Mouse (Mus musculus) heart, embryonic 16.5 days (tissue): ENCODE results near the gene Phospho1. TPM values are rescaled to one million over a fixed set of nuclear protein-coding genes. Genes with fewer than 3 reads are reported as not detected.
A peak's percentile ranks its signal among the peaks of the same experiment; 100 is the strongest.

ENCODE experiments used
- ATAC-seq: fragments of 200-750 bp; cut with Nextera tagmentation; replicated peaks from 2 replicates; pipeline ENCODE4 v1.8.0; 2017; ENCODE audit warnings: moderate number of reproducible peaks; ENCODE audit not compliant: insufficient read depth, low FRiP score; ENCODE audit errors: extremely low read depth
- H3K27ac ChIP-seq: fragments of 300-500 bp; sonication (generic); 2 replicates; pipeline ENCODE4 v1.5.1; 2014; ENCODE audit warnings: mild to moderate bottlenecking, low read length, control low read depth, moderate library complexity
- H3K27me3 ChIP-seq: fragments of 300-500 bp; sonication (generic); 2 replicates; pipeline ENCODE4 v1.6.1; 2014; ENCODE audit warnings: low read length, mixed read lengths; ENCODE audit not compliant: control insufficient read depth, insufficient read depth
- H3K36me3 ChIP-seq: fragments of 300-500 bp; sonication (generic); 2 replicates; pipeline ENCODE4 v1.6.1; 2014; ENCODE audit not compliant: control insufficient read depth, insufficient read depth
- H3K4me1 ChIP-seq: fragments of 300-500 bp; sonication (generic); 2 replicates; pipeline ENCODE4 v1.6.1; 2014; ENCODE audit warnings: low read length, mixed read lengths; ENCODE audit not compliant: control insufficient read depth, insufficient read depth
- H3K4me2 ChIP-seq: fragments of 300-500 bp; sonication (generic); 2 replicates; pipeline ENCODE4 v1.6.1; 2014; ENCODE audit warnings: low read depth, mild to moderate bottlenecking, control low read depth, low read length
- H3K4me3 ChIP-seq: fragments of 300-500 bp; sonication (generic); 2 replicates; pipeline ENCODE4 v1.5.1; 2014; ENCODE audit warnings: mild to moderate bottlenecking, control low read depth, low read length
- H3K9ac ChIP-seq: fragments of 300-500 bp; sonication (generic); 2 replicates; pipeline ENCODE4 v1.6.1; 2014; ENCODE audit warnings: low read length, control low read depth
- H3K9me3 ChIP-seq: fragments of 300-500 bp; sonication (generic); replicated peaks from 2 replicates; pipeline ENCODE4 v1.6.1; 2016; ENCODE audit warnings: low read length; ENCODE audit not compliant: control insufficient read depth
- WGBS: fragments of 180-500 bp; shearing (Covaris S2); extraction: QIAGEN DNeasy Blood & Tissue Kit; methylation state at CpG from one replicate; pipeline ENCODE4 v1.1.7; 2014; 5-methylcytosine and 5-hydroxymethylcytosine counted together
- polyA plus RNA-seq: library from polyadenylated mRNA; unstranded; fragments of >200 nt; fragmentation: Nextera tagmentation; extraction: Ambion mirVana; gene quantifications from 2 replicates; pipeline ENCODE4 v1.2.1, GENCODE M21; 2015

The Phospho1 gene
- polyA plus RNA-seq, 1 experiment from 2014 or later, result 3.3 TPM

DNA sequence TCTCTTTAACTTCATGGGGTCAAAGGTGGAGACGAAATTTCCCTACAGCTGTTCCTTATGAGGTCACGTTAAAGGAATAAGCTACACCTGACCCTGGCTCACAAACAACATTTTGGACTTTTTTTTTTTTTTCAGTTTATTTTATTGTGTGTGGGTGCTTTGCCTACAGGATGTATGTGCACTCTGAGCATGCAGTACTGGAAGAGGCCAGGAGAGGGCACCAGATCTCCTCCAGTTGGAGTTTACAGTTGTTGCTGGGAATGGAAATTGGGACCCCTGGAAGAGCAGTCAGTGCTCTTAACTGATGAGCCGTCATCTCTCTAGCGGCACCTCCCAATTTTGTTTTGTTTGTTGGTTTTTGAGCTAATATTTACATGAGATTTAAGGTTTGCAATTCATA lies 38.6 kb upstream of the Phospho1 start:
- WGBS, result 95% methylated on average over 4 of the region's 4 CpGs
- H3K4me1 ChIP-seq, result no peaks in the 10 kb centered on the region
- no peaks in the 10 kb centered on the region for H3K27me3 ChIP-seq
- no peaks in the 10 kb centered on the region for H3K36me3 ChIP-seq
- H3K9me3 ChIP-seq, result peaks cover 6% of the 10 kb centered on the region; the same call in 1 of the 2 replicates
- no peak overlapping the region for H3K4me2 ChIP-seq
- H3K4me3 ChIP-seq, result no peak overlapping the region
- no peak for ATAC-seq
- H3K27ac ChIP-seq, result no peak overlapping the region
- no peak overlapping the region for H3K9ac ChIP-seq

GRCm38 (mm10) chr11:95786511-95786910 lies 37.8 kb upstream of the Phospho1 start:
- Histone ChIP-seq H3K27me3 (no peaks in the 10 kb centered on the region), H3K27ac (no peak overlapping the region), H3K36me3 (no peaks in the 10 kb centered on the region), H3K9me3 (peaks cover 6% of the 10 kb centered on the region; the same call in 1 of the 2 replicates), H3K9ac (no peak overlapping the region), H3K4me2 (no peak overlapping the region), H3K4me1 (no peaks in the 10 kb centered on the region), H3K4me3 (no peak overlapping the region)
- ATAC-seq, result no peak
- 85% methylated on average over 6 of the region's 6 CpGs for WGBS

DNA sequence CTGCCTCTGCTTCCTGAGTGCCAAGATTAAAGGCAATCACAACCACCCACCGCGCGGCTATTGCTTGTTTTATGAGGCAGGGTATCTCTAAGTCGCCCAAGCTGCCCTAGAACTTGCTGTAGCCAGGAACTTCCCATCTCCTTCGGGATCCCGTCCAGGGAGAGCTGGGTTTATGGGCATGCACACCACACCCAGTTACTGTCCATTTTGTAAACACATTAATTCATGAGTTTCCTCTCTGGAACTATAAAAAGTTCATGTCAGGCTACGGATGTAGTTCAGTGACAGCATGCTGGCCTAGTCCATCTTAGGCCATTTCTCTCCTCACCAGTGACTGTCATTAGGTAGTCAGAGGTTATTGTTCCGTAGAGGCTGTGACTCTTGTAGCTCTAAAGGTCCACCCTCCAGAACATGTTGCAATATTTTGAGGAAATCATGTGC lies 34.8 kb upstream of the Phospho1 start:
- H3K27me3 ChIP-seq, result no peaks in the 10 kb centered on the region
- no peak overlapping the region for H3K4me3 ChIP-seq
- no peak overlapping the region for H3K9ac ChIP-seq
- no peak for ATAC-seq
- peaks cover 6% of the 10 kb centered on the region; the same call in 1 of the 2 replicates for H3K9me3 ChIP-seq
- no peak overlapping the region for H3K27ac ChIP-seq
- WGBS, result 75% methylated on average over 8 of the region's 8 CpGs
- no peaks in the 10 kb centered on the region for H3K36me3 ChIP-seq
- H3K4me2 ChIP-seq, result no peak overlapping the region
- H3K4me1 ChIP-seq, result peaks cover 8% of the 10 kb centered on the region; the same call in 1 of the 2 replicates

GRCm38 (mm10) chr11:95791787-95792186 lies 32.5 kb upstream of the Phospho1 start:
- no peaks in the 10 kb centered on the region for H3K36me3 ChIP-seq

DNA sequence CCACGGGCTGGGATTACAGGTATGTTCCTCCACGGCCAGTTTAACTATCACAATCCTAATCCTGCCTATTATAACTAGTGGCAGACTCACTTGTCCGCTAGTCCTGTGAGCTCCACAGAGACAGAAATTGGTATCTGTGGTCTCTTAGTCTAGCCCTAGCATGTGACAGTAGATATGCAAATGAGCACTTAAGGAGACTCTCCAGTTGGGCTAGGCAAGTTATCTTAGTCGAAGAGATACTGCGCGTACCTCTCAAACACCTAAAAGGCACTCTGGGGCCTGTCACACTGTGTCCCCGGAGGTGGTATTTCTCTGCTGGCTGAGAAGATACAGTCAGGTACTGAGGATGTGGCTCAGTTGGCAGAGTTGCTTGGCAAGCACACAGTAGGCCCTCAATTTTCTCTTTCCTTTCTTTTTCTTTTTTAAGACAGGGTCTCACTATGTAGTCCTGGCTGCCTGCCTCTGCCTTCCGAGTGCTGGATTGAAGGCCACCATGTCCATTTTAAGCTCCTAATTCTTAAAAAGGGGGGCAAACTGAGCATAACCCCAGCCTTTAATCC lies 31.3 kb upstream of the Phospho1 start:
- Histone ChIP-seq H3K9ac (no peak overlapping the region), H3K4me1 (peaks cover 22% of the 10 kb centered on the region), H3K4me2 (no peak overlapping the region), H3K36me3 (no peaks in the 10 kb centered on the region), H3K4me3 (no peak overlapping the region), H3K27me3 (peaks cover 8% of the 10 kb centered on the region), H3K27ac (no peak overlapping the region), H3K9me3 (no peaks in the 10 kb centered on the region)
- no peak for ATAC-seq
- WGBS, result 66% methylated on average over 8 of the region's 8 CpGs

More at GRCm38 (mm10) chr11:95791787-95792186, 32.5 kb upstream of the Phospho1 start:
- no peak overlapping the region for H3K27ac ChIP-seq
- H3K4me3 ChIP-seq, result no peak overlapping the region
- WGBS, result 80% methylated on average over 13 of the region's 13 CpGs
- H3K9ac ChIP-seq, result no peak overlapping the region
- no peak overlapping the region for H3K4me2 ChIP-seq
- peaks cover under 1% of the 10 kb centered on the region for H3K27me3 ChIP-seq
- no peak for ATAC-seq
- no peaks in the 10 kb centered on the region for H3K9me3 ChIP-seq
- peaks cover 20% of the 10 kb centered on the region for H3K4me1 ChIP-seq

DNA sequence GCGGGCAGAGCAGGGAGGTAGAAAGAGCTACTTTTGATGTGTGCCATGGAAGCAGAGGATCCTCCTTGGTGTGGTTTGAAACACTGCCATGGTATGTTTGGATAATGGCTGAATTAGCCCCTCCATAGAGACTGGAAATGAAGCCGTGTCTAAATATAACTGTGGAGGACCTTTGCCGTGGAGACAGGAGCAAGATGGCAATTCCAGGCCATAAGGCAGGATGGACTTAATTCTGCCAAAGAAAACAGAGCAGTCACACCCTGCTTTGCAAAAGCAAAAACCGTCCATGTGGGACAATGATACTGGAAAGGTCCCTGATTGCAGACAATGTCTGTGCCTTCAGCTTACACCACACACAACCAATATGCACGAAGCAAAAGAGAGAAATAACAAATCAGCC lies 30.1 kb upstream of the Phospho1 start:
- Histone ChIP-seq H3K27ac (no peak overlapping the region), H3K9ac (no peak overlapping the region), H3K4me1 (peaks cover 22% of the 10 kb centered on the region), H3K9me3 (no peaks in the 10 kb centered on the region), H3K4me2 (no peak overlapping the region), H3K27me3 (peaks cover 8% of the 10 kb centered on the region), H3K36me3 (no peaks in the 10 kb centered on the region), H3K4me3 (no peak overlapping the region)
- no peak for ATAC-seq
- 45% methylated on average over 5 of the region's 5 CpGs for WGBS

DNA sequence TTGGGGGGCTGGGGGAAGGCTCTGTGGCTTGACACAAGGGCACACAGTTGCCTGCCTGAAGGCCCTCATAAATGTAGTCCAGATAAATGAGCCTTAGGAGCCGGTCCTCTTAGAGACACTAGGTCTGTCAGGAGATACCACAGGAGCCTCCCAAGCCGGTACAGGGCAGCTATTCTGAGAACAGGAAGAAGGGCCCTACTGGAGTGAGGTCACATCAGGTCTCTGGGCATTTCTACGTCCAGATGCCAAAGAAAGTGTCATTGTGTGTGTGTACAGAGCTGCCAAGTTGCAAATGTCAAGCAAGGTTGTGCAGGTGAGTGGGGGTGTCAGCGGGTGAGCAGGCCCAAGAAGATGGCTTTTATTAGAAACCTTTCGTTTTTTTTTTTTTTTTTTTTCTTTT lies 28.7 kb upstream of the Phospho1 start:
- no peak overlapping the region for H3K4me3 ChIP-seq
- no peaks in the 10 kb centered on the region for H3K36me3 ChIP-seq
- WGBS, result 40% methylated on average over 5 of the region's 5 CpGs
- peaks cover 22% of the 10 kb centered on the region for H3K4me1 ChIP-seq
- no peak overlapping the region for H3K9ac ChIP-seq
- ATAC-seq, result no peak
- no peak overlapping the region for H3K27ac ChIP-seq
- H3K4me2 ChIP-seq, result no peak overlapping the region
- peaks cover 8% of the 10 kb centered on the region for H3K27me3 ChIP-seq
- H3K9me3 ChIP-seq, result no peaks in the 10 kb centered on the region

DNA sequence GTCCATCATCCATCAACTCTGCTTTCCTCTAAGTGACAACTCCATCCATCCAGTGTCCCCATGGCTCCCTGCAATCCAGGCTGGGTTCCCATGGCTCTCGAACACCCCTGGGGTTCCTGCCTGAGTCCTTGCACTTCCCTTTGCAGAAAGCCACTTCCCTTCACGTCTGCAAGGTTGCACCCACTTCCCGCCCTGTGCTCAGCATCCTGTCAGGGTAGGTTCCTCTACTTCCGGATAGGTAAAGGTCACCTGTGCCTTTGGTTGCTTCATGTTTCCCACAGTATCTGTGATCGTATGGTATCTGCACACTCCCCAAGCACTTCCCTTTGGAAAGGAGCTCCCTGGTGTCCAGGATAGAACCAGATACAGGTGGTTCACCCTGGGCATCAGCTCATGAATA lies 19.3 kb upstream of the Phospho1 start:
- no peak overlapping the region for H3K4me2 ChIP-seq
- H3K4me1 ChIP-seq, result peaks cover 5% of the 10 kb centered on the region
- ATAC-seq, result no peak
- H3K9ac ChIP-seq, result no peak overlapping the region
- H3K27ac ChIP-seq, result no peak overlapping the region
- H3K27me3 ChIP-seq, result no peaks in the 10 kb centered on the region
- no peaks in the 10 kb centered on the region for H3K36me3 ChIP-seq
- 65% methylated on average over 5 of the region's 5 CpGs for WGBS
- peaks cover 11% of the 10 kb centered on the region for H3K9me3 ChIP-seq
- H3K4me3 ChIP-seq, result no peak overlapping the region

GRCm38 (mm10) chr11:95805527-95805926 lies 18.8 kb upstream of the Phospho1 start:
- Histone ChIP-seq H3K4me3 (no peak overlapping the region), H3K36me3 (no peaks in the 10 kb centered on the region), H3K4me2 (no peak overlapping the region), H3K27me3 (no peaks in the 10 kb centered on the region), H3K9me3 (peaks cover 11% of the 10 kb centered on the region), H3K9ac (no peak overlapping the region), H3K27ac (peak overlapping the region; percentile 9; the same call in 1 of the 2 replicates), H3K4me1 (peaks cover 5% of the 10 kb centered on the region)
- ATAC-seq, result peak; percentile 32; the same call in 1 of the 2 replicates
- WGBS, result 14% methylated on average over 3 of the region's 3 CpGs
